In the genomic region with DNA sequence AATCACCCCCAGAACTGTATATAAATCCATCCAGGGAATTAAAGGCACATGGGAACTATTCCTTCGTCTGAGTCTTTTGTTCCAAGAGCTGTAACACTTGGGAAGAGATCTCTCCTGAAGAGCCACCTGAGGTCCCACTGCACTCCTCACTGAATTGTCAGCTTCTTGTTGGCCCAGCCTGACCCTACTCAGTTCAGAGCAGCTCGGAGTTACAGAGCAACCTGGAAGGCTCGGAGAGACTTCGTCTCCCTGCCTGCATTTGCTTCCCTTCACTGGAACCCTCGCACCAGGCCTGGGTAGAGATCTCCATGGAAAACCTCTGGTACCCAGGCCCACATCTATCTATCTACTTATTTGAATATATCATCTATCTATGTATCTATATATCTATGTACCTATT, we compare ENCODE assay signal across 46 mouse cellular contexts. TPM values are rescaled to one million over a fixed set of nuclear protein-coding genes. Genes with fewer than 3 reads are reported as not detected.
"Had no signal": no experiment of that assay in that cellular context is flagged by ENCODE, and none has a peak within 500 bp of the region (broad histone marks: within the 10 kb centered on the region; RNA-seq: fewer than 3 reads in every experiment).

No protein-coding gene starts in this region.

- H3K27me3 ChIP-seq: limb, embryonic 12.5 days; limb, embryonic 13.5 days; limb, embryonic 15.5 days; liver, embryonic 13.5 days; liver, embryonic 15.5 days; lung, embryonic 15.5 days; midbrain, embryonic 12.5 days; midbrain, embryonic 13.5 days; midbrain, embryonic 15.5 days; neural tube, embryonic 12.5 days had no signal

- H3K27ac ChIP-seq: limb, embryonic 10.5 days; limb, embryonic 12.5 days; limb, embryonic 13.5 days; limb, embryonic 15.5 days; liver, embryonic 12.5 days; liver, embryonic 13.5 days; liver, embryonic 14.5 days; liver, embryonic 15.5 days; lung, embryonic 15.5 days; macrophage; midbrain, embryonic 10.5 days; midbrain, embryonic 12.5 days; midbrain, embryonic 13.5 days; midbrain, embryonic 15.5 days; neural tube, embryonic 12.5 days had no signal

- DNase-seq: left cerebral cortex, postnatal 4 days; liver; liver, embryonic 13.5 days; liver, postnatal 0 days; lung, adult 18-20 months; lung, adult 2 months; lung, embryonic 14.5 days; lung, postnatal 10 days; lung, postnatal 14 days; lung, postnatal 36 days; lung, postnatal 4 days; midbrain, embryonic 14.5 days had no signal

- H3K4me3 ChIP-seq: limb, embryonic 10.5 days; limb, embryonic 12.5 days; limb, embryonic 13.5 days; limb, embryonic 15.5 days; liver, embryonic 12.5 days; liver, embryonic 13.5 days; liver, embryonic 15.5 days; lung, embryonic 15.5 days; megakaryocyte, embryonic 14.5 days; midbrain, embryonic 10.5 days; midbrain, embryonic 12.5 days; midbrain, embryonic 13.5 days; midbrain, embryonic 15.5 days; myocyte; neural tube, embryonic 12.5 days had no signal

- H3K4me1 ChIP-seq: limb, embryonic 12.5 days; limb, embryonic 13.5 days; limb, embryonic 15.5 days; liver, embryonic 12.5 days; liver, embryonic 13.5 days; liver, embryonic 15.5 days; lung, embryonic 15.5 days; midbrain, embryonic 10.5 days; midbrain, embryonic 12.5 days; midbrain, embryonic 13.5 days; midbrain, embryonic 15.5 days; neural tube, embryonic 12.5 days had no signal

- H3K36me3 ChIP-seq: limb, embryonic 10.5 days; limb, embryonic 12.5 days; limb, embryonic 13.5 days; limb, embryonic 15.5 days; liver, embryonic 12.5 days; liver, embryonic 13.5 days; liver, embryonic 15.5 days; lung, embryonic 15.5 days; midbrain, embryonic 10.5 days; midbrain, embryonic 12.5 days; midbrain, embryonic 13.5 days; midbrain, embryonic 15.5 days; neural tube, embryonic 12.5 days had no signal

- H3K9me3 ChIP-seq: limb, embryonic 10.5 days; limb, embryonic 12.5 days; limb, embryonic 13.5 days; limb, embryonic 15.5 days; liver, embryonic 12.5 days; liver, embryonic 13.5 days; liver, embryonic 15.5 days; lung, embryonic 15.5 days; midbrain, embryonic 10.5 days; midbrain, embryonic 12.5 days; midbrain, embryonic 13.5 days; midbrain, embryonic 15.5 days; neural tube, embryonic 12.5 days had no signal

RNA-seq across cellular contexts. Expression of gene 1700012B07Rik, which starts 40.0 kb away (rescaled TPM):
- total RNA-seq: left cerebral cortex, postnatal 10 days; left cerebral cortex, postnatal 14 days; left cerebral cortex, postnatal 25 days; left cerebral cortex, postnatal 36 days; left cerebral cortex, postnatal 4 days; liver, adult 2 months; megakaryocyte progenitor cell, adult 5-6 weeks; megakaryocyte, adult 5-6 weeks; megakaryocyte-erythroid progenitor cell, adult 5-6 weeks; midbrain, postnatal 0 days; monocyte, adult 5-6 weeks had no signal
- polyA plus RNA-seq: limb, embryonic 10.5 days; limb, embryonic 11.5 days; limb, embryonic 12.5 days; limb, embryonic 13.5 days; limb, embryonic 14.5 days; limb, embryonic 15.5 days; liver, adult 2 months; liver, embryonic 11.5 days; liver, embryonic 12.5 days; liver, embryonic 13.5 days; liver, embryonic 15.5 days; lung, embryonic 14.5 days; lung, embryonic 15.5 days; lung, embryonic 16.5 days; lung, postnatal 0 days; macrophage; midbrain, embryonic 10.5 days; midbrain, embryonic 11.5 days; midbrain, embryonic 12.5 days; midbrain, embryonic 13.5 days; midbrain, embryonic 14.5 days; midbrain, embryonic 15.5 days; midbrain, embryonic 16.5 days; midbrain, postnatal 0 days; neural tube, embryonic 11.5 days; neural tube, embryonic 12.5 days had no signal
